Mouse (Mus musculus): Measurements from ENCODE around the gene Rnf130. TPM values are rescaled to one million over a fixed set of nuclear protein-coding genes. Genes with fewer than 3 reads are reported as not detected.

The Rnf130 gene
- polyA plus RNA-seq, 1 experiment from 2014 or later = 43.5 TPM

DNA sequence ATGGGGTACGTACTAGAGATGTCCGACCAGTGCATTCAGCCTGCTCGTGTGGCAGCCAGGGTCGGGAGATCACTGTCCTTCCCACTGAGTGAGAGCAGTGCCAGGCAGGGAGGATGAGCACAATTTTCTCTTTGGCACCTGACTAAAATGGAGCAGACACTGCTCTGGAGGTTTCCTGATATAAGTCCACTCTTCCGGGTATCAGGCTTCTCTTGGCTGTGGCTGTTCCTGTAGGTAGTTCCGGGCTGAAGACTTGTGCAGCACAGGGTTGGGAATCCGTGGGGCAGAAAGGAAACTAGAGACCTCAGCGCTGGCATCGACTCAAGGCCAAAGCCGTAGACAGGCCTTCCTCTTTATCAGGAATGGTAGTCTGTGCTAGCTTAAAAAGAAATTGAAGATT lies 48.7 kb downstream of the Rnf130 start:
- Histone ChIP-seq H3K4me1 (ENCODE audit: control insufficient read depth, insufficient read depth, low read length) (no peaks in the 10 kb centered on the region), H3K4me2 (replicated peaks; ENCODE audit: low read depth, low read length) (no peak overlapping the region), H3K9me3 (ENCODE audit: control insufficient read depth, low read depth, low read length) (no peaks in the 10 kb centered on the region), H3K27me3 (ENCODE audit: control insufficient read depth, insufficient read depth, low read length) (no peaks in the 10 kb centered on the region), H3K9ac (replicated peaks; ENCODE audit: low read depth, low read length) (no peak overlapping the region), H3K27ac (ENCODE audit: low read length) (no peak overlapping the region), H3K36me3 (ENCODE audit: control insufficient read depth, insufficient read depth, low read length) (no peaks in the 10 kb centered on the region), H3K4me3 (ENCODE audit: low read depth, low read length) (no peak overlapping the region)
- WGBS = 91% methylated on average over 10 of the region's 10 CpGs
- no peak for ATAC-seq (ENCODE audit: insufficient number of reproducible peaks, insufficient read depth, low FRiP score, low read depth)

DNA sequence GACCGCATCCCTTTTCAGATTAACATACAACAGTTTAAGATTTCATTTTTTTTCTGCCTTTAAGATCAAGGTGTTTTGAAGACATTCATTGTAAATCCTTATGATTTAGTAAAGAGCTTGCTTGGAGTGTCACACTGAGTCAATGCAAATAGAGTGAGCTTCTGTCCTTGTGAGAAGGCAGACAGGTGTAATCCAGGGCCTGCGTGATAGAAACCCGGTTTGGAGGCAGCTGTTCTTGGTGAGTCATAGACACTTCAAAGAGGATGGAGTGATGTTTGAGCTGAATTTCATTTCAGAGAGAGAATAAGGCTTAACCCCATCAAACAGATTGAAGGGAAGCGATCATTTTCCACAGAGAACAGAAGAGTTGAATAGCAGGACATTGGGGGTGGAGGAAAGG lies 51.6 kb downstream of the Rnf130 start:
- H3K27me3 ChIP-seq (ENCODE audit: control insufficient read depth, insufficient read depth, low read length) = no peaks in the 10 kb centered on the region
- H3K9ac ChIP-seq (replicated peaks; ENCODE audit: low read depth, low read length) = no peak overlapping the region
- H3K4me3 ChIP-seq (ENCODE audit: low read depth, low read length) = no peak overlapping the region
- H3K4me1 ChIP-seq (ENCODE audit: control insufficient read depth, insufficient read depth, low read length) = no peaks in the 10 kb centered on the region
- no peaks in the 10 kb centered on the region for H3K36me3 ChIP-seq (ENCODE audit: control insufficient read depth, insufficient read depth, low read length)
- ATAC-seq (ENCODE audit: insufficient number of reproducible peaks, insufficient read depth, low FRiP score, low read depth) = no peak
- H3K4me2 ChIP-seq (replicated peaks; ENCODE audit: low read depth, low read length) = no peak overlapping the region
- H3K9me3 ChIP-seq (ENCODE audit: control insufficient read depth, low read depth, low read length) = no peaks in the 10 kb centered on the region
- H3K27ac ChIP-seq (ENCODE audit: low read length) = no peak overlapping the region
- WGBS = 72% methylated on average over 4 of the region's 4 CpGs

DNA sequence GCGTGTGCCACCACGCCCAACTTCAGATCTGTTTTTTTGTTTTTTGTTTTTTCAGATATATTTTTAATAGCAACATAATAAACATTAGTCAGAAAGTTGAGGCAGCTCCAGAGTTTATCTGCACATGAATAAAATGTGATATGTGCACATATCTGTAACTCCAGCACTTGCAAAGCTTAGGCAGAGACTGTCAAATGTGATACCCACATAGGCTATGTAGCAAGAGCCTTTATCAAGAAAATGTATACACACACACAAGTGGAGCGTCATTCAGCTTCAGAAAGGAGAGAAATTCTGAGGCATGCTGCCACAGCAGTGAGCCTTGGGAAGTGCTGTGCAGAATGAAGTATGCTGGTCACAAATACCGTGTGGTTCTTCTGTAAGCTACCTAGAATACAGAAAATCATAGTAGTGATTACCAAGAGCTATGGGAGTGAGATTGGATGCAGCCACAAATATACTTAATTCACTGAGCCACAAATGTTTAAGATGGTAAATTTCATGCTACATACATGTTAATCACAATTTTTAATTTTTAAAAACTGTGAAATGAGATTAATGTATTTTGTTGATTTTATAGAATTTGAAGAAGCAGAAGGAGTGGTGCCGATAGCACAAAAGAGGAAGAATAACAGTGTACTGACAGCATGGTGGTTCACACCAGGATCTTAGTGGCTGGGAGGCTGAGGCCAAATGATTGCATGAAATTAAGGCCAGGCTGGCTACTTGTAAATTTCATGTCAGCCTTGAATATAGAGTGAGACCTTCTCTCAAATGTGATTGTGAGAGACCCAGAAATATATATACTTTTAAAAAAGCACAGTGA lies 56.4 kb downstream of the Rnf130 start:
- Histone ChIP-seq H3K4me1 (ENCODE audit: control insufficient read depth, insufficient read depth, low read length) (no peaks in the 10 kb centered on the region), H3K4me2 (replicated peaks; ENCODE audit: low read depth, low read length) (no peak overlapping the region), H3K9ac (replicated peaks; ENCODE audit: low read depth, low read length) (no peak overlapping the region), H3K27ac (ENCODE audit: low read length) (no peak overlapping the region), H3K4me3 (ENCODE audit: low read depth, low read length) (no peak overlapping the region), H3K27me3 (ENCODE audit: control insufficient read depth, insufficient read depth, low read length) (no peaks in the 10 kb centered on the region), H3K9me3 (ENCODE audit: control insufficient read depth, low read depth, low read length) (no peaks in the 10 kb centered on the region), H3K36me3 (ENCODE audit: control insufficient read depth, insufficient read depth, low read length) (no peaks in the 10 kb centered on the region)
- no peak for ATAC-seq (ENCODE audit: insufficient number of reproducible peaks, insufficient read depth, low FRiP score, low read depth)
- 90% methylated on average over 5 of the region's 5 CpGs for WGBS

DNA sequence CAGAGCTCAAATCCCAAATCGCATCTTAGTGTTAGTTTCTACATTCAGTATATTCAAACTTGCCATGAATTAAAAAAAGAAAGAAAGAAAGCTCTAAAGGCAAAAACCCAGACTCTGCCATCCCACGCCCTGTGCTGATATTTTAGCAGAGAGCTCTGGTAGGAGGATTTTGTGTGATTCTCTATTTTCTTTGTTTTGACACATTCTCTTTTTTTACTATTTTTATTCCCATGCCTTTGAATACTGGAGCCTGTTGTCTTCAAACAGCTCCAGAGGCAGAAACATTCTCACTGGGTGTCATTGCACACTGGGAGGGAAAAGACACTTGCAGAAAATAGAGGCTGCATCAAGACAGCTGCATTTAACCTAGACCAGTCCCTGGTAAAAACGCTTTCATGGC lies 61.1 kb downstream of the Rnf130 start:
- ATAC-seq (ENCODE audit: insufficient number of reproducible peaks, insufficient read depth, low FRiP score, low read depth) = no peak
- Histone ChIP-seq H3K27ac (ENCODE audit: low read length) (no peak overlapping the region), H3K4me1 (ENCODE audit: control insufficient read depth, insufficient read depth, low read length) (no peaks in the 10 kb centered on the region), H3K9ac (replicated peaks; ENCODE audit: low read depth, low read length) (no peak overlapping the region), H3K9me3 (ENCODE audit: control insufficient read depth, low read depth, low read length) (no peaks in the 10 kb centered on the region), H3K4me2 (replicated peaks; ENCODE audit: low read depth, low read length) (no peak overlapping the region), H3K27me3 (ENCODE audit: control insufficient read depth, insufficient read depth, low read length) (no peaks in the 10 kb centered on the region), H3K36me3 (ENCODE audit: control insufficient read depth, insufficient read depth, low read length) (peaks cover 5% of the 10 kb centered on the region; the same call in 1 of the 2 replicates), H3K4me3 (ENCODE audit: low read depth, low read length) (no peak overlapping the region)
- WGBS = 89% methylated on average over 3 of the region's 3 CpGs

DNA sequence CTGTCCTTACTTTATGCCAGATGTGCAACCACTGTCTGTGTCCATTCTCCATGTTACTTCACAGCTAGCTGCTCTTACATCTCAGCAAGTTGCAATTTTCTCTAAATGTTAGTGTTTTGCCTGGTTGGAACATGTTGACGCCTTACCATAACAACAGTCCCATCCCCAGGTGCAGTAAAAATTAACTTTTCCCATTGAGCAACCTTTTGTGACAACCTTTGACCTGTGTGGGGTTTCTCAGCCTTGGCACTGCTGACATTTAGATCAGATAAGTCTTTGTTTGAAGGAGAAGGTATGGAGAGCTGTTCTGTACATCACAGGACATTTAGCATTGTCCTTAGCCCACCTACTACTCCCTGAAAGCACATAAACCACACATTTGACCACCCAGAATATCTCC lies 64.7 kb downstream of the Rnf130 start:
- Histone ChIP-seq H3K27me3 (ENCODE audit: control insufficient read depth, insufficient read depth, low read length) (no peaks in the 10 kb centered on the region), H3K27ac (ENCODE audit: low read length) (no peak overlapping the region), H3K4me3 (ENCODE audit: low read depth, low read length) (no peak overlapping the region), H3K36me3 (ENCODE audit: control insufficient read depth, insufficient read depth, low read length) (peaks cover 9% of the 10 kb centered on the region; the same call in 1 of the 2 replicates), H3K4me2 (replicated peaks; ENCODE audit: low read depth, low read length) (no peak overlapping the region), H3K4me1 (ENCODE audit: control insufficient read depth, insufficient read depth, low read length) (no peaks in the 10 kb centered on the region), H3K9ac (replicated peaks; ENCODE audit: low read depth, low read length) (no peak overlapping the region), H3K9me3 (ENCODE audit: control insufficient read depth, low read depth, low read length) (no peaks in the 10 kb centered on the region)
- 81% methylated on average over 1 of the region's 1 CpGs for WGBS
- ATAC-seq (ENCODE audit: insufficient number of reproducible peaks, insufficient read depth, low FRiP score, low read depth) = no peak

DNA sequence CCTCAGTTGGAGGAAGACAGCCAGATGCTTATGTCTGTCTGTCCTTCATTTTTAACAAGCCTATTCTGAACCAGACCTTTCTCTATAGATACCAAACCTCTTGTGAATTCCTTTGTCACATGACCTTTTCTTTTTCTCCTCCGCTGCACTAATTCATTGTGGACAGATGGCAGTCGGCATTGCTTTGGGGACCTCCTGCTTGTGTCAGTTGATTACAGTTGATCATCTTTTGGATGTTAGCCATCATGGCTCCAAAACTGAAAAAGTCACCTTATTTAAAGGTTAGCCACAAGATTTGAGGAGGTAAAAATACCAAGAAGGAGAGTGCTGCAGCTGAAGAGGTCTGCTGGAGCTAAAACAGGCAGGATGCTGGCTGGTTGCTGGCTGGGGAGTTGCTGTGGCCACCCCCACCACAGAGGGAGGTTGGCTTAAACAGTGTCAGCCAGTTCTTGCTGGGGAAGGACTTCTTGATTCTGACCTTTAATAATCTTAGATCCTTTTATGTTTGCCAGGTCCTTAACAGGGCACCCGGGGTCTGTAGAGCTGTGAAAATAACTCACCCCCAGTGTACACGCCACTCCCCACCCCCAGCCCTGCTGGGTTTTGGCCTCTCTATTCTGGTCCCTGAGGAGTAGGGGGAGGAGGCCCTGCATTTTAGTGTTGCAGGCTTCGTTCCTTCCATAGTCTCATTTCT lies 66.0 kb downstream of the Rnf130 start:
- Histone ChIP-seq H3K36me3 (ENCODE audit: control insufficient read depth, insufficient read depth, low read length) (peaks cover 9% of the 10 kb centered on the region; the same call in 1 of the 2 replicates), H3K4me3 (ENCODE audit: low read depth, low read length) (no peak overlapping the region), H3K27me3 (ENCODE audit: control insufficient read depth, insufficient read depth, low read length) (no peaks in the 10 kb centered on the region), H3K9ac (replicated peaks; ENCODE audit: low read depth, low read length) (no peak overlapping the region), H3K9me3 (ENCODE audit: control insufficient read depth, low read depth, low read length) (no peaks in the 10 kb centered on the region), H3K4me2 (replicated peaks; ENCODE audit: low read depth, low read length) (no peak overlapping the region), H3K27ac (ENCODE audit: low read length) (no peak overlapping the region), H3K4me1 (ENCODE audit: control insufficient read depth, insufficient read depth, low read length) (no peaks in the 10 kb centered on the region)
- ATAC-seq (ENCODE audit: insufficient number of reproducible peaks, insufficient read depth, low FRiP score, low read depth) = no peak
- WGBS = 73% methylated on average over 5 of the region's 5 CpGs

DNA sequence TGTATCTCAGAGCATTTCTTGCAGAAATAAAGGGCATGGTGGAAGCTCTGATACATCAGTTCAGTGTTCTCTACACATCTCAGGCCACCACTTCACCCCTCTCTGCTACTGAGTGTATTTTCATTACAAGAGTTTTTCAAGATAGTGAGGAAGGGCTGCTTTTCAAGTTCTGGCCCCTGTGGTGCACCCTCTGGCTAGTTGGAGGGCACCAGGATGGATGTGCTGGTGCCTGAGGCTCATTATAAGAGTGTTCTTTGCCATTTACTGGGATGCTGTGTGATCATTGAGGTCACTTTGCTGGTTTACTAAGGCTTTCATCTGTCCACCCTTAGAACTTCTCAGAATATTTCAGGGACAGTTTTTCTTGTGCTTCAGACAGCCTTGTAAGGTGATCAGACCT lies 66.5 kb downstream of the Rnf130 start:
- Histone ChIP-seq H3K27ac (ENCODE audit: low read length) (no peak overlapping the region), H3K9ac (replicated peaks; ENCODE audit: low read depth, low read length) (no peak overlapping the region), H3K36me3 (ENCODE audit: control insufficient read depth, insufficient read depth, low read length) (peaks cover 9% of the 10 kb centered on the region; the same call in 1 of the 2 replicates), H3K4me2 (replicated peaks; ENCODE audit: low read depth, low read length) (no peak overlapping the region), H3K4me3 (ENCODE audit: low read depth, low read length) (no peak overlapping the region), H3K27me3 (ENCODE audit: control insufficient read depth, insufficient read depth, low read length) (no peaks in the 10 kb centered on the region), H3K4me1 (ENCODE audit: control insufficient read depth, insufficient read depth, low read length) (no peaks in the 10 kb centered on the region), H3K9me3 (ENCODE audit: control insufficient read depth, low read depth, low read length) (no peaks in the 10 kb centered on the region)
- ATAC-seq (ENCODE audit: insufficient number of reproducible peaks, insufficient read depth, low FRiP score, low read depth) = no peak

DNA sequence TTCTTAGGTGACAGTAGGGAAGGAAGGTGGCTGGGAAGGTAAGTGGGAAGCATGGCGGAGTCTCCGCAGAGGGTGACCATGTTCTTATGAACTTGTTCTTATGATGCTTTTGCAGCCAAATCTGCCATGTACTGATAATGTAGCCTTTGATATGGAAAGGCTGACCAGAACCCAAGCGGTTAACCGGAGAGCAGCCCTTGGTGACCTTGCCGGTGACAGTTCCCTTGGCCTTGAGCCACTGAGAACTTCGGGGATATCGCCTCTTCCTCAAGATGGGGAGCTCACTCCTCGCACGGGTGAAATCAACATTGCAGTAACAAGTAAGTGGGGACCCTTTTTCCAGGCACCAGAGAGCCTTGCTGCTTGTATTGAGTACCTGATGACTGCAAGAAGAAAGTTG lies 70.5 kb downstream of the Rnf130 start:
- WGBS = 89% methylated on average over 9 of the region's 9 CpGs
- H3K9ac ChIP-seq (replicated peaks; ENCODE audit: low read depth, low read length) = no peak overlapping the region
- peaks cover 8% of the 10 kb centered on the region for H3K36me3 ChIP-seq (ENCODE audit: control insufficient read depth, insufficient read depth, low read length)

More for the DNA sequence above, 70.5 kb downstream of the Rnf130 start:
- no peaks in the 10 kb centered on the region for H3K27me3 ChIP-seq (ENCODE audit: control insufficient read depth, insufficient read depth, low read length)
- ATAC-seq (ENCODE audit: insufficient number of reproducible peaks, insufficient read depth, low FRiP score, low read depth) = no peak
- H3K4me2 ChIP-seq (replicated peaks; ENCODE audit: low read depth, low read length) = no peak overlapping the region
- H3K27ac ChIP-seq (ENCODE audit: low read length) = no peak overlapping the region
- H3K4me3 ChIP-seq (ENCODE audit: low read depth, low read length) = no peak overlapping the region
- no peaks in the 10 kb centered on the region for H3K4me1 ChIP-seq (ENCODE audit: control insufficient read depth, insufficient read depth, low read length)
- H3K9me3 ChIP-seq (ENCODE audit: control insufficient read depth, low read depth, low read length) = no peaks in the 10 kb centered on the region
